In genomic region chr14:55873714-55874683, GRCm38 (mm10) we compare ENCODE assay signal across 8 mouse cellular contexts. TPM values are rescaled to one million over a fixed set of nuclear protein-coding genes. Genes with fewer than 3 reads are reported as not detected.
DNase-seq lines count a peak whose midpoint lies in the region; ATAC-seq and TF ChIP-seq lines count a peak whose summit lies in the region.

No protein-coding gene starts in this region.

- ATAC-seq in limb, embryonic 12.5 days (ENCODE audit: insufficient number of reproducible peaks, insufficient read depth, low FRiP score, low TSS enrichment, low read depth), result no peak; the same call in 1 of the 2 replicates
- peak; percentile 77 for ATAC-seq in midbrain, embryonic 13.5 days

- H3K4me2 ChIP-seq in limb, embryonic 12.5 days, result peak overlapping the region; percentile 37
- peak overlapping the region; percentile 25 for H3K4me2 ChIP-seq in midbrain, embryonic 13.5 days (replicated peaks)

- WGBS in embryonic facial prominence, embryonic 10.5 days, result 15% methylated on average over 30 of the region's 30 CpGs
- WGBS in heart, adult 2 months, result 13% methylated on average over 30 of the region's 30 CpGs
- 10% methylated on average over 30 of the region's 30 CpGs for WGBS in kidney, adult 2 months
- WGBS in limb, embryonic 12.5 days, result 15% methylated on average over 30 of the region's 30 CpGs
- WGBS in midbrain, embryonic 13.5 days, result 15% methylated on average over 30 of the region's 30 CpGs
- 16% methylated on average over 30 of the region's 30 CpGs for WGBS in spleen, adult 2 months

- peaks cover 33% of the 10 kb centered on the region for H3K4me1 ChIP-seq in embryonic facial prominence, embryonic 10.5 days
- H3K4me1 ChIP-seq in heart, adult 2 months (ENCODE audit: control insufficient read depth, insufficient read depth, low read length), result peaks cover 5% of the 10 kb centered on the region; the same call in 1 of the 2 replicates
- peaks cover 3% of the 10 kb centered on the region; the same call in 1 of the 2 replicates for H3K4me1 ChIP-seq in kidney, adult 2 months (ENCODE audit: control insufficient read depth, insufficient read depth, low read length)
- peaks cover 36% of the 10 kb centered on the region for H3K4me1 ChIP-seq in limb, embryonic 12.5 days (replicated peaks)
- peaks cover 11% of the 10 kb centered on the region for H3K4me1 ChIP-seq in midbrain, embryonic 13.5 days (replicated peaks)
- no peaks in the 10 kb centered on the region for H3K4me1 ChIP-seq in spleen, adult 2 months (ENCODE audit: control insufficient read depth, insufficient read depth, insufficient read length)

- no peaks in the 10 kb centered on the region for H3K9me3 ChIP-seq in embryonic facial prominence, embryonic 10.5 days
- H3K9me3 ChIP-seq in limb, embryonic 12.5 days, result no peaks in the 10 kb centered on the region
- no peaks in the 10 kb centered on the region for H3K9me3 ChIP-seq in midbrain, embryonic 13.5 days

- peaks cover 45% of the 10 kb centered on the region for H3K36me3 ChIP-seq in embryonic facial prominence, embryonic 10.5 days (replicated peaks)
- no peaks in the 10 kb centered on the region for H3K36me3 ChIP-seq in heart, adult 2 months (ENCODE audit: control insufficient read depth, insufficient read depth, low read length)
- no peaks in the 10 kb centered on the region for H3K36me3 ChIP-seq in kidney, adult 2 months (ENCODE audit: control insufficient read depth, insufficient read depth, low read length)
- H3K36me3 ChIP-seq in limb, embryonic 12.5 days, result peaks cover 45% of the 10 kb centered on the region
- H3K36me3 ChIP-seq in midbrain, embryonic 13.5 days, result peaks cover 44% of the 10 kb centered on the region
- no peaks in the 10 kb centered on the region for H3K36me3 ChIP-seq in spleen, adult 2 months (ENCODE audit: control insufficient read depth, insufficient read depth, low read length)

- peak; percentile 68; the same call in 1 of the 2 replicates for TF ChIP-seq EP300 in heart, adult 2 months (IDR thresholded peaks at IDR 0.05; ENCODE audit: insufficient read depth, low read depth, low read length)

- peak overlapping the region; percentile 42 for H3K4me3 ChIP-seq in embryonic facial prominence, embryonic 10.5 days
- H3K4me3 ChIP-seq in heart, adult 2 months, result peak overlapping the region; percentile 2; the same call in 1 of the 2 replicates
- peak overlapping the region; percentile 4; the same call in 1 of the 2 replicates for H3K4me3 ChIP-seq in kidney, adult 2 months (ENCODE audit: insufficient read depth, low read depth, low read length)
- H3K4me3 ChIP-seq in limb, embryonic 12.5 days (replicated peaks), result 0 out of 2 replicates have a peak overlapping the region, but pooled peaks have one; percentile 4
- peak overlapping the region; percentile 17 for H3K4me3 ChIP-seq in midbrain, embryonic 13.5 days (replicated peaks)
- H3K4me3 ChIP-seq in spleen, adult 2 months (ENCODE audit: extremely low read depth, insufficient read depth, insufficient read length), result peak overlapping the region; percentile 29; the same call in 1 of the 2 replicates

- 0 out of 2 replicates have a peak, but pooled peaks have one; percentile 6 for TF ChIP-seq POLR2A in heart, adult 2 months (IDR thresholded peaks at IDR 0.05; ENCODE audit: insufficient read depth, low read depth, low read length)
- no peak for TF ChIP-seq POLR2A in kidney, adult 2 months (IDR thresholded peaks at IDR 0.05; ENCODE audit: low read depth, low read length)
- no peak for TF ChIP-seq POLR2A in spleen, adult 2 months (IDR thresholded peaks at IDR 0.05; ENCODE audit: low read depth, low read length)

- H3K79me2 ChIP-seq in heart, adult 2 months (replicated peaks; ENCODE audit: control insufficient read depth, insufficient read depth, low read length), result no peaks in the 10 kb centered on the region

- intact Hi-C loops in heart, adult 2 months (cut with DNase I), result loop anchor here (1.0 kb wide), 1 partner anchor 44 kb away; no protein-coding TSS in a partner anchor

- peak overlapping the region; percentile 75 for H3K27ac ChIP-seq in embryonic facial prominence, embryonic 10.5 days (replicated peaks)
- no peak overlapping the region for H3K27ac ChIP-seq in heart, adult 2 months
- H3K27ac ChIP-seq in kidney, adult 2 months (ENCODE audit: insufficient read depth, low read depth, low read length), result no peak overlapping the region
- H3K27ac ChIP-seq in limb, embryonic 12.5 days, result peak overlapping the region; percentile 56
- peak overlapping the region; percentile 45 for H3K27ac ChIP-seq in midbrain, embryonic 13.5 days
- H3K27ac ChIP-seq in spleen, adult 2 months (ENCODE audit: insufficient read depth, low read length), result no peak overlapping the region

- no peak overlapping the region for H3K9ac ChIP-seq in heart, adult 2 months (ENCODE audit: low read depth, low read length)
- 0 out of 2 replicates have a peak overlapping the region, but pooled peaks have one; percentile 18 for H3K9ac ChIP-seq in limb, embryonic 12.5 days (replicated peaks)
- H3K9ac ChIP-seq in midbrain, embryonic 13.5 days (replicated peaks), result peak overlapping the region; percentile 47; the same call in 1 of the 2 replicates

- H3K27me3 ChIP-seq in embryonic facial prominence, embryonic 10.5 days (replicated peaks; ENCODE audit: low read depth, poor library complexity, severe bottlenecking), result no peaks in the 10 kb centered on the region
- H3K27me3 ChIP-seq in heart, adult 2 months (ENCODE audit: control insufficient read depth, insufficient read depth, low read length), result peaks cover 2% of the 10 kb centered on the region; the same call in 1 of the 2 replicates
- no peaks in the 10 kb centered on the region for H3K27me3 ChIP-seq in kidney, adult 2 months (replicated peaks; ENCODE audit: control insufficient read depth, insufficient read depth, low read length)
- no peaks in the 10 kb centered on the region for H3K27me3 ChIP-seq in limb, embryonic 12.5 days
- H3K27me3 ChIP-seq in midbrain, embryonic 13.5 days, result no peaks in the 10 kb centered on the region
- H3K27me3 ChIP-seq in spleen, adult 2 months (ENCODE audit: control insufficient read depth, insufficient read depth, low read length), result 0 out of 2 replicates have a peak, but pooled peaks cover 2% of the 10 kb centered on the region

- TF ChIP-seq CTCF in heart, adult 2 months (IDR thresholded peaks at IDR 0.05), result peak; percentile 97
- peak; percentile 95 for TF ChIP-seq CTCF in kidney, adult 2 months (conservative IDR thresholded peaks at IDR 0.05; ENCODE audit: insufficient read depth, insufficient read length, low read depth, low read length)
- TF ChIP-seq CTCF in spleen, adult 2 months (IDR thresholded peaks at IDR 0.05; ENCODE audit: extremely low read depth, insufficient read depth, insufficient read length, insufficient replicate concordance), result peak; percentile 92

- peak; percentile 92 for DNase-seq in 416B (ENCODE audit: low read depth)
- DNase-seq in adrenal gland, postnatal 14 days, result peak; percentile 88
- DNase-seq in embryonic facial prominence, embryonic 10.5 days (ENCODE audit: low spot score), result peak; percentile 87
- DNase-seq in heart, adult 2 months, result peak; percentile 75 to 82
- DNase-seq in kidney, adult 2 months, result peak; percentile 77
- DNase-seq in spleen, adult 2 months (ENCODE audit: low read depth in 1 of 2, low spot score in 2 of 2), result peak; percentile 40 to 76

RNA-seq across cellular contexts. Expression of gene Cbln3, which starts 10.2 kb away (rescaled TPM):
- total RNA-seq in adrenal gland, postnatal 14 days (2021), result 0.11 and 0.34 TPM in 2 replicates
- 0.09 and 0.15 TPM in 2 replicates for polyA plus RNA-seq in embryonic facial prominence, embryonic 10.5 days (2016; fragmentation: Nextera tagmentation; extraction: Ambion mirVana)
- under 1 TPM in 1 of 2 experiments, not detected in 1; 0.18 TPM for total RNA-seq in heart, adult 2 months (2021)
- polyA plus RNA-seq in heart, adult 2 months (2012; rRNA removed), result 0.06 TPM in 2 replicates
- 0.08 and 0.13 TPM in 2 replicates for polyA plus RNA-seq in kidney, adult 2 months (2012; rRNA removed)
- polyA plus RNA-seq in limb, embryonic 12.5 days (2016; fragmentation: Nextera tagmentation; extraction: Ambion mirVana), result 0.20 and 0.21 TPM in 2 replicates
- polyA plus RNA-seq in midbrain, embryonic 13.5 days (2015; fragmentation: Nextera tagmentation; extraction: Ambion mirVana), result 0.23 and 0.26 TPM in 2 replicates
- 0.07 and 0.13 TPM in 2 replicates for polyA plus RNA-seq in spleen, adult 2 months (2012; rRNA removed)

RNA-seq across cellular contexts. Expression of gene Khnyn, which starts 10.7 kb away (rescaled TPM):
- 19.2 and 23.8 TPM in 2 replicates for total RNA-seq in adrenal gland, postnatal 14 days (2021)
- polyA plus RNA-seq in embryonic facial prominence, embryonic 10.5 days (2016; fragmentation: Nextera tagmentation; extraction: Ambion mirVana), result 31.0 and 33.0 TPM in 2 replicates
- 10 to 100 TPM in 1 of 2 experiments, 1 to 10 TPM in 1; 8.8 to 11.6 TPM for total RNA-seq in heart, adult 2 months (2021)
- polyA plus RNA-seq in heart, adult 2 months (2012; rRNA removed), result 9.3 and 13.3 TPM in 2 replicates
- 11.1 and 11.9 TPM in 2 replicates for polyA plus RNA-seq in kidney, adult 2 months (2012; rRNA removed)
- polyA plus RNA-seq in limb, embryonic 12.5 days (2016; fragmentation: Nextera tagmentation; extraction: Ambion mirVana), result 36.9 and 38.8 TPM in 2 replicates
- polyA plus RNA-seq in midbrain, embryonic 13.5 days (2015; fragmentation: Nextera tagmentation; extraction: Ambion mirVana), result 10.1 and 11.1 TPM in 2 replicates
- 30.3 and 31.6 TPM in 2 replicates for polyA plus RNA-seq in spleen, adult 2 months (2012; rRNA removed)

RNA-seq across cellular contexts. Expression of gene Nynrin, which starts 20.2 kb away (rescaled TPM):
- 14.1 and 18.8 TPM in 2 replicates for total RNA-seq in adrenal gland, postnatal 14 days (2021)
- 36.0 and 38.1 TPM in 2 replicates for polyA plus RNA-seq in embryonic facial prominence, embryonic 10.5 days (2016; fragmentation: Nextera tagmentation; extraction: Ambion mirVana)
- total RNA-seq in heart, adult 2 months (2021), result 1 to 10 TPM; 6.2 to 6.8 TPM
- 3.5 and 3.8 TPM in 2 replicates for polyA plus RNA-seq in heart, adult 2 months (2012; rRNA removed)
- polyA plus RNA-seq in kidney, adult 2 months (2012; rRNA removed), result 6.6 and 7.6 TPM in 2 replicates
- 38.9 and 46.0 TPM in 2 replicates for polyA plus RNA-seq in limb, embryonic 12.5 days (2016; fragmentation: Nextera tagmentation; extraction: Ambion mirVana)
- 13.4 and 13.5 TPM in 2 replicates for polyA plus RNA-seq in midbrain, embryonic 13.5 days (2015; fragmentation: Nextera tagmentation; extraction: Ambion mirVana)
- polyA plus RNA-seq in spleen, adult 2 months (2012; rRNA removed), result 2.5 and 3.0 TPM in 2 replicates

RNA-seq across cellular contexts. Expression of gene Sdr39u1, which starts 26.1 kb away (rescaled TPM):
- total RNA-seq in adrenal gland, postnatal 14 days (2021), result 83.3 and 100 TPM in 2 replicates
- polyA plus RNA-seq in embryonic facial prominence, embryonic 10.5 days (2016; fragmentation: Nextera tagmentation; extraction: Ambion mirVana), result 45.5 and 57.5 TPM in 2 replicates
- 100 to 1,000 TPM; 112 to 127 TPM for total RNA-seq in heart, adult 2 months (2021)
- 142 and 156 TPM in 2 replicates for polyA plus RNA-seq in heart, adult 2 months (2012; rRNA removed)
- 132 and 133 TPM in 2 replicates for polyA plus RNA-seq in kidney, adult 2 months (2012; rRNA removed)
- polyA plus RNA-seq in limb, embryonic 12.5 days (2016; fragmentation: Nextera tagmentation; extraction: Ambion mirVana), result 81.7 and 86.3 TPM in 2 replicates
- 89.4 and 92.5 TPM in 2 replicates for polyA plus RNA-seq in midbrain, embryonic 13.5 days (2015; fragmentation: Nextera tagmentation; extraction: Ambion mirVana)
- 22.3 and 25.1 TPM in 2 replicates for polyA plus RNA-seq in spleen, adult 2 months (2012; rRNA removed)

RNA-seq across cellular contexts. Expression of gene Nfatc4, which starts 51.1 kb away (rescaled TPM):
- 23.8 and 31.2 TPM in 2 replicates for total RNA-seq in adrenal gland, postnatal 14 days (2021)
- 94.5 and 113 TPM in 2 replicates for polyA plus RNA-seq in embryonic facial prominence, embryonic 10.5 days (2016; fragmentation: Nextera tagmentation; extraction: Ambion mirVana)
- total RNA-seq in heart, adult 2 months (2021), result 1 to 10 TPM; 3.6 to 5.1 TPM
- 6.0 and 7.3 TPM in 2 replicates for polyA plus RNA-seq in heart, adult 2 months (2012; rRNA removed)
- polyA plus RNA-seq in kidney, adult 2 months (2012; rRNA removed), result 4.3 and 5.0 TPM in 2 replicates
- 147 and 151 TPM in 2 replicates for polyA plus RNA-seq in limb, embryonic 12.5 days (2016; fragmentation: Nextera tagmentation; extraction: Ambion mirVana)
- 7.9 and 8.8 TPM in 2 replicates for polyA plus RNA-seq in midbrain, embryonic 13.5 days (2015; fragmentation: Nextera tagmentation; extraction: Ambion mirVana)
- 4.6 and 5.0 TPM in 2 replicates for polyA plus RNA-seq in spleen, adult 2 months (2012; rRNA removed)

Comparison
In these comparisons a context has a peak if more than half of its experiments do, and no peak if none do; other contexts are left out.
1. H3K27ac ChIP-seq: peak in embryonic facial prominence, embryonic 10.5 days (single experiment), limb, embryonic 12.5 days (single experiment) and midbrain, embryonic 13.5 days (single experiment); none in heart, adult 2 months (single experiment), kidney, adult 2 months (single experiment) and spleen, adult 2 months (single experiment).
2. Peak in every context shown above with its lines, with median percentiles within 50 percentile points of each other: DNase-seq, H3K4me3 ChIP-seq and CTCF ChIP-seq.